Mouse (Mus musculus) forebrain, embryonic 13.5 days (tissue): ENCODE measurements around the gene Snx4. TPM values are rescaled to one million over a fixed set of nuclear protein-coding genes. Genes with fewer than 3 reads are reported as not detected.

Source experiments
- ATAC-seq: fragments of 200-750 bp; cut with Nextera tagmentation; 2 replicates; pipeline ENCODE4 v1.8.0; 2017
- H3K27ac ChIP-seq: fragments of 300-500 bp; sonication (generic); 2 replicates; pipeline ENCODE4 v1.5.1; 2015; ENCODE audit warnings: inconsistent platforms, mild to moderate bottlenecking, moderate library complexity
- H3K27me3 ChIP-seq: fragments of 300-500 bp; sonication (generic); 2 replicates; pipeline ENCODE4 v1.6.1; 2015; ENCODE audit warnings: mild to moderate bottlenecking, inconsistent platforms
- H3K36me3 ChIP-seq: fragments of 300-500 bp; sonication (generic); 2 replicates; pipeline ENCODE4 v1.6.1; 2015; ENCODE audit warnings: mild to moderate bottlenecking, inconsistent platforms; ENCODE audit not compliant: poor library complexity, severe bottlenecking
- H3K4me1 ChIP-seq: fragments of 300-500 bp; sonication (generic); 2 replicates; pipeline ENCODE4 v1.6.1; 2015; ENCODE audit warnings: inconsistent platforms
- H3K4me2 ChIP-seq: fragments of 300-500 bp; sonication (generic); 2 replicates; pipeline ENCODE4 v1.6.1; 2015; ENCODE audit warnings: inconsistent platforms, mild to moderate bottlenecking, moderate library complexity
- H3K4me3 ChIP-seq: fragments of 300-500 bp; sonication (generic); 2 replicates; pipeline ENCODE4 v1.5.1; 2015; ENCODE audit warnings: mild to moderate bottlenecking, inconsistent platforms
- H3K9ac ChIP-seq: fragments of 300-500 bp; sonication (generic); 2 replicates; pipeline ENCODE4 v1.6.1; 2015; ENCODE audit warnings: mild to moderate bottlenecking, inconsistent platforms
- H3K9me3 ChIP-seq: fragments of 300-500 bp; sonication (generic); replicated peaks from 2 replicates; pipeline ENCODE4 v1.6.1; 2016; ENCODE audit warnings: inconsistent platforms
- WGBS: fragments of 180-500 bp; shearing (Covaris S2); methylation state at CpG from one replicate; pipeline ENCODE4 v1.1.7; 2015; 5-methylcytosine and 5-hydroxymethylcytosine counted together
- polyA plus RNA-seq: library from polyadenylated mRNA; unstranded; fragments of >200 nt; fragmentation: Nextera tagmentation; extraction: Ambion mirVana; gene quantifications from 2 replicates; pipeline ENCODE4 v1.2.1, GENCODE M21; 2015

Gene Snx4
- polyA plus RNA-seq, 1 experiment from 2014 or later: 67.7 TPM

DNA sequence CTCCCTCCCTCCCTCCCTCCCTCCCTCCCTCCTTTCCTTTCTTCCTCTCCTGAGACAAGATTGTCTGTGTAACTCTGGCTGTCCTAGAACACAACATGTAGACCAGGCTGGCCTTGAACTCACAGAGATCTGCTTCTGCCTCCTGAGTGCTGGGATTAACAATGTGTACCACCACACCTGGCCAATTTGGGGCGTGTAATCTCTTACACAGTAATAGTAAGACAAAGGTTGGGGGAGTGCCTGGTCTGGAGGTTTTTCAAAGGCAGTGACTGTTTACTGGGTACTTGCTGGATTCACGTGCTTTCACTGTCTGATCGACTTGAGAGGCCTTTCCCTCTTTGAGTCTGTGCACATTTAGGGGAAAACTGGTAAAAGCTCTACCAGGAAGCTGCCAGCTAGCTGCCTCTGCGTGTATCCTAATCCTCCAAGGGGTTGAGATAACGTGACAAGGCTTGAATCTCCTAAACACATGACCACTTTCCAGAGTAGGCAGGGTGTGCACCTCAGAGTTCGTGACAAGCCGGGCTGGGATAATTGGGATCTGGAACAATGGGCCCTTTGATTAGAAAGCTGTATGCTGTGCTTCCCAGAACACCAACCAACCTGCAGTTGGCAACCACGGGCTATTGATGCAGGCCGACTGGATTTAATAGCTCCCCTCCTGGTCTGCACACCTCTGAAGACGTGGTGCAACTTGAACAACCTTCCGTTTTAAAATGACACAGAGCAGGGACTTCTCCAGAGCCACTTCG is 74.6 kb downstream of the Snx4 start:
- peak overlapping the region; percentile 76 for H3K27ac ChIP-seq
- ATAC-seq: peak; percentile 71; the same call in 1 of the 2 replicates
- no peak overlapping the region for H3K9ac ChIP-seq
- H3K27me3 ChIP-seq: no peaks in the 10 kb centered on the region
- WGBS: 16% methylated on average over 12 of the region's 12 CpGs
- H3K4me3 ChIP-seq: no peak overlapping the region
- H3K4me2 ChIP-seq: no peak overlapping the region
- no peaks in the 10 kb centered on the region; the same call in 1 of the 2 replicates for H3K9me3 ChIP-seq
- H3K36me3 ChIP-seq: no peaks in the 10 kb centered on the region
- H3K4me1 ChIP-seq: peaks cover 15% of the 10 kb centered on the region

- H3K36me3 ChIP-seq: no peaks in the 10 kb centered on the region
- peaks cover 15% of the 10 kb centered on the region for H3K4me1 ChIP-seq
- no peak overlapping the region for H3K4me2 ChIP-seq
- H3K27me3 ChIP-seq: no peaks in the 10 kb centered on the region
- no peak overlapping the region for H3K4me3 ChIP-seq
- no peaks in the 10 kb centered on the region; the same call in 1 of the 2 replicates for H3K9me3 ChIP-seq
- 52% methylated on average over 9 of the region's 9 CpGs for WGBS
- H3K9ac ChIP-seq: no peak overlapping the region
- peak overlapping the region; percentile 76 for H3K27ac ChIP-seq
- no peak; the same call in 1 of the 2 replicates for ATAC-seq
Observed at GRCm38 (mm10) chr16:33326589-33326988, 75.3 kb downstream of the Snx4 start.

DNA sequence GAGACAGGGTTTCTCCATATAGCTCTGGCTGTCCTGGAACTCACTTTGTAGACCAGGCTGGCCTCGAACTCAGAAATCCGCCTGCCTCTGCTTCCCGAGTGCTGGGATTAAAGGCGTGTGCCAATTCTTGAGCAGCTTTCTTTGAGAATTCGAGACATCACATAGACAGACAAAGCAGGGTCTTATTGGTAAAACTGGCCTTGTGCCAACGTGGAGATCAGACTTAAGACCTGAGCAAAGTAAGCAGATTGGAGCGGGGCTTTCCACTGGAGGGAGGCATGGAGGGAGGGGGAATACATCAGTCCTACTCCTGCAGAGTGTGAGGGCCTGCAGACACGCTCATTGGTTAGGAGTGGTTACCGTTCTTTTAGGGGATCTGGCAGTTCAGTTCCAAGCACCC is 75.9 kb downstream of the Snx4 start:
- ATAC-seq: no peak
- Histone ChIP-seq H3K4me2 (no peak overlapping the region), H3K4me3 (no peak overlapping the region), H3K9ac (no peak overlapping the region), H3K27me3 (no peaks in the 10 kb centered on the region), H3K4me1 (peaks cover 15% of the 10 kb centered on the region), H3K27ac (no peak overlapping the region), H3K36me3 (no peaks in the 10 kb centered on the region), H3K9me3 (no peaks in the 10 kb centered on the region; the same call in 1 of the 2 replicates)
- 57% methylated on average over 9 of the region's 9 CpGs for WGBS

DNA sequence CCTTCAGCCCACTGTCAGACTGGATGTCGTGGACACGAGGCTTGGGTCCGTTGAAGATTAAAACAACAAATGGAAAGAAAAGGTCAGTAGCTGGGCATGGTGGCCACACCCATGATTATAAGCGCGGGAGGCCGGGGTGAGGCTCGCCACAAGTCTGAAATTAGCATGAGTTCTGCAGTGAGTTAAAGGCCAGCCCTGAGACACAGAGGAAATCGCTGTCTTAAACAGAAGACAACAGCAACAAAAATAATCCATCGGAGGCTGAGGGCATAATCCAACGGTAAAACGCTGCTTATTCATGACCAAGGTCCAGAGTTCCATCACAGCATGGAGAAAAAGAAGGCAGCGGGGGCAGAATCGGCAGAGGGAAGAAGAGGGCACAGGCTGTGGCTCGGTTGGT is 81.8 kb downstream of the Snx4 start:
- H3K9ac ChIP-seq: no peak overlapping the region
- H3K9me3 ChIP-seq: no peaks in the 10 kb centered on the region; the same call in 1 of the 2 replicates
- WGBS: 90% methylated on average over 14 of the region's 14 CpGs
- no peaks in the 10 kb centered on the region for H3K36me3 ChIP-seq
- H3K4me3 ChIP-seq: no peak overlapping the region
- H3K4me2 ChIP-seq: no peak overlapping the region
- H3K27me3 ChIP-seq: no peaks in the 10 kb centered on the region
- no peak for ATAC-seq
- H3K27ac ChIP-seq: no peak overlapping the region
- H3K4me1 ChIP-seq: no peaks in the 10 kb centered on the region

GRCm38 (mm10) chr16:33337177-33337576 is 85.9 kb downstream of the Snx4 start:
- peak; percentile 65 for ATAC-seq
- WGBS: 13% methylated on average over 8 of the region's 8 CpGs

GRCm38 (mm10) chr16:33337681-33338080 is 86.4 kb downstream of the Snx4 start:
- no peak overlapping the region for H3K4me2 ChIP-seq
- WGBS: 89% methylated on average over 10 of the region's 10 CpGs
- H3K27ac ChIP-seq: no peak overlapping the region

More at GRCm38 (mm10) chr16:33337177-33337576, 85.9 kb downstream of the Snx4 start:
- no peaks in the 10 kb centered on the region for H3K27me3 ChIP-seq
- H3K9ac ChIP-seq: no peak overlapping the region
- no peaks in the 10 kb centered on the region for H3K9me3 ChIP-seq
- H3K4me1 ChIP-seq: no peaks in the 10 kb centered on the region
- no peak overlapping the region for H3K4me3 ChIP-seq
- no peaks in the 10 kb centered on the region for H3K36me3 ChIP-seq
- no peak overlapping the region for H3K27ac ChIP-seq
- no peak overlapping the region for H3K4me2 ChIP-seq

GRCm38 (mm10) chr16:33338492-33338891 is 87.2 kb downstream of the Snx4 start:
- Histone ChIP-seq H3K9me3 (no peaks in the 10 kb centered on the region), H3K27ac (no peak overlapping the region), H3K4me1 (no peaks in the 10 kb centered on the region), H3K27me3 (no peaks in the 10 kb centered on the region), H3K4me3 (no peak overlapping the region), H3K4me2 (no peak overlapping the region), H3K36me3 (no peaks in the 10 kb centered on the region), H3K9ac (no peak overlapping the region)
- ATAC-seq: no peak
- 78% methylated on average over 4 of the region's 4 CpGs for WGBS

More at GRCm38 (mm10) chr16:33337681-33338080, 86.4 kb downstream of the Snx4 start:
- Histone ChIP-seq H3K4me3 (no peak overlapping the region), H3K9ac (no peak overlapping the region), H3K27me3 (no peaks in the 10 kb centered on the region), H3K36me3 (no peaks in the 10 kb centered on the region), H3K4me1 (no peaks in the 10 kb centered on the region), H3K9me3 (no peaks in the 10 kb centered on the region)
- ATAC-seq: no peak

DNA sequence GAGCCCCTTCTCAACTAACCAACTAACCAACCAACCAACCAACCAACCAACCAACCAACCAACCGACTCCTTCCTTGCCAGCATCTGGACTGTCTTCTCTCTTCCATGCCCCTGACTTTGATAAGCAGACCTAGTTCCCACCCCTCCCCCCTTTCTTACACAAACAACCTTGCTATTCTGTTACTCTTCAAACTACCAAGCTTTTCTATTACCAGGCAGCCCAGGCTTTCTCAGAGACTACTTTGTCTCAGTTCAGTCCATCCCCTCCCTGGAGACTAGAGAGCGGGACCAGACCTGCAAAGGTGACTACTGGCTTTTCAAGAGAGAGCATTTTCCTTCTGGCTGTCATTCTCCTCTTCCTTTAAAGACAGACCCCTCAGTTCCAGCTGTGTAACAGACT is 88.2 kb downstream of the Snx4 start:
- no peaks in the 10 kb centered on the region for H3K9me3 ChIP-seq
- no peaks in the 10 kb centered on the region for H3K27me3 ChIP-seq
- WGBS: 80% methylated on average over 2 of the region's 2 CpGs
- no peak for ATAC-seq
- no peak overlapping the region for H3K4me2 ChIP-seq
- H3K27ac ChIP-seq: no peak overlapping the region
- no peaks in the 10 kb centered on the region for H3K36me3 ChIP-seq
- H3K4me3 ChIP-seq: no peak overlapping the region
- peaks cover 3% of the 10 kb centered on the region; the same call in 1 of the 2 replicates for H3K4me1 ChIP-seq
- no peak overlapping the region for H3K9ac ChIP-seq

DNA sequence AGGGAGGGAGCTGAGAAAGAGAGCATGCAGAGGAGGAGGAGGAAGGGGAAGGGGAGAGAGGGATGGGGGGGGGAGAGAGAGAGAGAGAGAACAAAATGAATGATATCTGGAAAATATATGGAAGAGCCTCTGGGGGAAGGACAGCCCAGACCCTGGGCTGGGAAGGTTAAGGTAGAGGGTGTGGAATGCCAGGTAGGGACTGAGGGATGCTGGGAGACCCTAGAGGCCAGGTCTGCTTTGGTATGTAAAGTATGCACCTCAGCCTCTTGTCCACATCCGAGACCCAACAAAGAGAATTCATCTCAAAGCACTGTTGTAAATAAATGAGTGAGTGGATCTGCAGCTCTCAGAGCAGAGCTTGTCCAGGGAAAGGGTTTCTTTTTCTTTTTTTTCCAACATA is 91.1 kb downstream of the Snx4 start:
- no peak overlapping the region for H3K4me2 ChIP-seq
- H3K27me3 ChIP-seq: no peaks in the 10 kb centered on the region
- H3K4me1 ChIP-seq: peaks cover 9% of the 10 kb centered on the region
- no peak overlapping the region for H3K4me3 ChIP-seq
- H3K9me3 ChIP-seq: no peaks in the 10 kb centered on the region
- no peak overlapping the region for H3K9ac ChIP-seq
- no peak overlapping the region for H3K27ac ChIP-seq
- H3K36me3 ChIP-seq: no peaks in the 10 kb centered on the region
- 33% methylated on average over 1 of the region's 1 CpGs for WGBS
- no peak for ATAC-seq

DNA sequence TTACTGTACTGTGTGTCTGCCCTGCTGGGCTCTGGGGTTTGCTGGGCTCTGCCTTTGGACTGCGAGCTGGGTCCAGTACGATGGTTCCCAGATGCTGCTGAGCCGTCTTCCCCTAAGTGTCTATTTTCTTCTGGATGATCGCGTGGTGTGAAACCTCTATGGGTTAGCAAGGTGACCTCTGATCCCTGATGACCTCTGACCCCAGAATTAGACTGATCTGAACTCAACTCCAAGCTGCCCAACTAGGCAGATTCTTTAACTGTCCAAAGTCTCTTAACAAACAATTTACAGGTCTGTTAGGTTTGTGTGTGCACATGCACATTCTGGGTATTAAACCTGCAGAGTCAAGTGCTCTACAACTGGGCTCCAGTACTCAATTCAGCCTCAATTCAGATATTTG is 91.9 kb downstream of the Snx4 start:
- Histone ChIP-seq H3K9me3 (no peaks in the 10 kb centered on the region), H3K27ac (no peak overlapping the region), H3K36me3 (no peaks in the 10 kb centered on the region), H3K27me3 (no peaks in the 10 kb centered on the region), H3K4me3 (no peak overlapping the region), H3K9ac (no peak overlapping the region), H3K4me1 (peaks cover 9% of the 10 kb centered on the region), H3K4me2 (no peak overlapping the region)
- 78% methylated on average over 5 of the region's 5 CpGs for WGBS
- no peak for ATAC-seq

- Histone ChIP-seq H3K36me3 (no peaks in the 10 kb centered on the region), H3K27ac (no peak overlapping the region), H3K9ac (no peak overlapping the region), H3K27me3 (no peaks in the 10 kb centered on the region), H3K4me2 (no peak overlapping the region), H3K4me1 (peaks cover 9% of the 10 kb centered on the region), H3K9me3 (no peaks in the 10 kb centered on the region), H3K4me3 (no peak overlapping the region)
- WGBS: 94% methylated on average over 7 of the region's 7 CpGs
- no peak for ATAC-seq
Observed at GRCm38 (mm10) chr16:33343601-33344000, 92.4 kb downstream of the Snx4 start.

DNA sequence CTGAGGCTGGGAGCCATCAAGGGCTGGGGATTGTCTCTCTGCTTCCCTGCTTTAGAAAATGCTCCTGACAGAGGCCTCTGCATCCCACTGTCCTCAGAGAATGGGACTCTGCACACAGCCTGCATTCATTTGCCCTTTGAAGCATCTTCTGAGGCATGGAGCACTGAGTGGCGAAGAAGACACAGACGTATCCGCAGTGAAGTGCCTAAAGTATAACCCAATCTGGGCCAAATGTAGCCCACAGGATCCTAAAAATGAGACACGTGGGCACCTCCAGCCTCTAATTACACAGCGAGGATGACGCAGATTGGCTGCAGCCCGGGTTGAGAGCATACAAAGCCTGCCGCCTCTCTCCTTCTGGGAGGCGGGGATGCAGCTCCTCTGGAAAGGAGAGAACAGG is 93.1 kb downstream of the Snx4 start:
- Histone ChIP-seq H3K27ac (no peak overlapping the region), H3K9me3 (no peaks in the 10 kb centered on the region), H3K4me3 (no peak overlapping the region), H3K4me1 (peaks cover 9% of the 10 kb centered on the region), H3K4me2 (no peak overlapping the region), H3K9ac (0 out of 2 replicates have a peak overlapping the region, but pooled peaks have one; percentile 26), H3K27me3 (no peaks in the 10 kb centered on the region), H3K36me3 (no peaks in the 10 kb centered on the region)
- WGBS: 36% methylated on average over 9 of the region's 9 CpGs
- ATAC-seq: peak; percentile 55

GRCm38 (mm10) chr16:33344875-33345274 is 93.6 kb downstream of the Snx4 start:
- no peak overlapping the region for H3K27ac ChIP-seq
- no peak overlapping the region for H3K4me2 ChIP-seq

More at GRCm38 (mm10) chr16:33344875-33345274, 93.6 kb downstream of the Snx4 start:
- no peak overlapping the region for H3K4me3 ChIP-seq
- no peaks in the 10 kb centered on the region for H3K36me3 ChIP-seq
- no peak for ATAC-seq
- no peaks in the 10 kb centered on the region for H3K27me3 ChIP-seq
- no peak overlapping the region for H3K9ac ChIP-seq
- no peaks in the 10 kb centered on the region for H3K9me3 ChIP-seq
- 76% methylated on average over 4 of the region's 4 CpGs for WGBS
- peaks cover 9% of the 10 kb centered on the region for H3K4me1 ChIP-seq
